Mouse (Mus musculus): ENCODE measurements around the gene Cyp11a1.

DNA sequence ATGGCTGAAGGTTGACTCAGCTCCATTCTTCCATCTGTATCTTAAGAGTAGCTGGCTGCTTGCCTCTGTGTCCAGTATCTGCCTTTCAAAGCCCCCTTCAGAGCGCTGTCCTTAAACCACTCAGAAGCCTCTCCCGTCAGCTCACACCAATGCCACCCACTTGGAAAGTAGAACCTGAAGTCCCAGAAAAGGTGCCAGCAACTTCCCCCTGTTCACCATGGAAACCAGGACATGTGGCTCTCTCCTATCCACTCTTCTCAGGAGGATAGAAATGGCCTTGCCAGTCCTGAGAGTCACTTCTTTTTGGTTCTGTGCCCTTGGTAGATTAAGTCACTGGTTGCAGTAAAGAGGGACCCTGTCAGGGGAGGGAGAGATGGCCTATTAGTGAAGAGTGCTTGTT lies 7.5 kb upstream of the Cyp11a1 start:
- no peak for TF ChIP-seq CTCF (IDR thresholded peaks at IDR 0.05; ENCODE audit: control insufficient read depth, insufficient read depth, insufficient read length)
- no peak for TF ChIP-seq CEBPB (IDR thresholded peaks at IDR 0.05; ENCODE audit: low read depth)
- TF ChIP-seq MAX (IDR thresholded peaks at IDR 0.05): no peak

Measured in C2C12 (cell line).